Mouse (Mus musculus): ENCODE results near the gene Odf3l2. TPM values are rescaled to one million over a fixed set of nuclear protein-coding genes. Genes with fewer than 3 reads are reported as not detected.

Gene Odf3l2
- total and polyA plus RNA-seq, 3 experiments: not detected

GRCm38 (mm10) chr10:79664131-79664665, 18.7 kb upstream of the Odf3l2 start, which contains the start of gene Madcam1:
TSS of gene Madcam1 (plus strand) at chr10:79664559.
- no peaks in the 10 kb centered on the region for H3K79me2 ChIP-seq (ENCODE audit: control insufficient read depth, insufficient read depth, low read length, poor library complexity)
- peak; percentile 52 for DNase-seq (ENCODE audit: low read depth, low spot score)
- H3K36me3 ChIP-seq (ENCODE audit: control insufficient read depth in 1 of 2, insufficient read depth in 2 of 2, low read length in 2 of 2): no peaks in the 10 kb centered on the region; a peak in 1 of 4 replicates
- H3K9me3 ChIP-seq (replicated peaks; ENCODE audit: insufficient read depth, low read length): no peaks in the 10 kb centered on the region
- no peak within 1 kb of the TSS for H3K27ac ChIP-seq (ENCODE audit: control insufficient read depth, low read depth, low read length)
- no peak within 1 kb of the TSS for H3K9ac ChIP-seq (ENCODE audit: control insufficient read depth, low read depth, low read length, poor library complexity, severe bottlenecking)
- peak; percentile 10 for TF ChIP-seq RAD21 (IDR thresholded peaks at IDR 0.05; ENCODE audit: low read depth, low read length)
- TF ChIP-seq SMC3 (IDR thresholded peaks at IDR 0.05; ENCODE audit: low read depth, low read length): peak; percentile 52; the same call in 1 of the 2 replicates
- no peak for TF ChIP-seq ZKSCAN1 (IDR thresholded peaks at IDR 0.05; ENCODE audit: low read depth, low read length)
- TF ChIP-seq CTCF (IDR thresholded peaks at IDR 0.05 in 2 of 3, conservative IDR thresholded peaks at IDR 0.05 in 1 of 3; ENCODE audit: control insufficient read depth in 1 of 3, insufficient read depth in 1 of 3, low read depth in 2 of 3, low read length in 3 of 3, poor library complexity in 1 of 3, severe bottlenecking in 1 of 3): peak; percentile 79 to 96 (median 95)
- no peaks in the 10 kb centered on the region for H3K27me3 ChIP-seq (ENCODE audit: control insufficient read depth in 1 of 2, insufficient read depth in 2 of 2, low read length in 2 of 2)
- no peaks in the 10 kb centered on the region for H3K4me1 ChIP-seq (ENCODE audit: control insufficient read depth in 1 of 2, insufficient read depth in 2 of 2, low read length in 2 of 2)
- H3K4me3 ChIP-seq (ENCODE audit: control insufficient read depth in 1 of 2, insufficient read depth in 1 of 2, low read depth in 2 of 2, low read length in 2 of 2): no peak within 1 kb of the TSS

GRCm38 (mm10) chr10:79661861-79662260, 16.3 kb upstream of the Odf3l2 start:
- H3K27ac ChIP-seq (ENCODE audit: control insufficient read depth, low read depth, low read length): no peak overlapping the region

GRCm38 (mm10) chr10:79660298-79660697, 14.8 kb upstream of the Odf3l2 start:
- H3K4me3 ChIP-seq (ENCODE audit: control insufficient read depth in 1 of 2, insufficient read depth in 1 of 2, low read depth in 2 of 2, low read length in 2 of 2): no peak overlapping the region
- DNase-seq (ENCODE audit: low read depth, low spot score): peak; percentile 57
- no peak overlapping the region for H3K9ac ChIP-seq (ENCODE audit: control insufficient read depth, low read depth, low read length, poor library complexity, severe bottlenecking)
- no peaks in the 10 kb centered on the region for H3K4me1 ChIP-seq (ENCODE audit: control insufficient read depth in 1 of 2, insufficient read depth in 2 of 2, low read length in 2 of 2)
- no peaks in the 10 kb centered on the region for H3K27me3 ChIP-seq (ENCODE audit: control insufficient read depth in 1 of 2, insufficient read depth in 2 of 2, low read length in 2 of 2)
- no peak overlapping the region for H3K27ac ChIP-seq (ENCODE audit: control insufficient read depth, low read depth, low read length)
- no peaks in the 10 kb centered on the region for H3K36me3 ChIP-seq (ENCODE audit: control insufficient read depth in 1 of 2, insufficient read depth in 2 of 2, low read length in 2 of 2)
- TF ChIP-seq MAFK (IDR thresholded peaks at IDR 0.05; ENCODE audit: borderline replicate concordance, low read depth, low read length): no peak
- TF ChIP-seq SMC3 (IDR thresholded peaks at IDR 0.05; ENCODE audit: low read depth, low read length): peak; percentile 26
- TF ChIP-seq RAD21 (IDR thresholded peaks at IDR 0.05; ENCODE audit: low read depth, low read length): peak; percentile 2
- peak; percentile 40 to 62 (median 60) for TF ChIP-seq CTCF (IDR thresholded peaks at IDR 0.05 in 2 of 3, conservative IDR thresholded peaks at IDR 0.05 in 1 of 3; ENCODE audit: control insufficient read depth in 1 of 3, insufficient read depth in 1 of 3, low read depth in 2 of 3, low read length in 3 of 3, poor library complexity in 1 of 3, severe bottlenecking in 1 of 3)
- H3K9me3 ChIP-seq (replicated peaks; ENCODE audit: insufficient read depth, low read length): no peaks in the 10 kb centered on the region
- no peaks in the 10 kb centered on the region for H3K79me2 ChIP-seq (ENCODE audit: control insufficient read depth, insufficient read depth, low read length, poor library complexity)

More at GRCm38 (mm10) chr10:79661861-79662260, 16.3 kb upstream of the Odf3l2 start:
- Histone ChIP-seq H3K9ac (ENCODE audit: control insufficient read depth, low read depth, low read length, poor library complexity, severe bottlenecking) (no peak overlapping the region), H3K79me2 (ENCODE audit: control insufficient read depth, insufficient read depth, low read length, poor library complexity) (no peaks in the 10 kb centered on the region), H3K4me1 (ENCODE audit: control insufficient read depth in 1 of 2, insufficient read depth in 2 of 2, low read length in 2 of 2) (no peaks in the 10 kb centered on the region), H3K27me3 (ENCODE audit: control insufficient read depth in 1 of 2, insufficient read depth in 2 of 2, low read length in 2 of 2) (no peaks in the 10 kb centered on the region), H3K36me3 (ENCODE audit: control insufficient read depth in 1 of 2, insufficient read depth in 2 of 2, low read length in 2 of 2) (no peaks in the 10 kb centered on the region), H3K9me3 (replicated peaks; ENCODE audit: insufficient read depth, low read length) (no peaks in the 10 kb centered on the region), H3K4me3 (ENCODE audit: control insufficient read depth in 1 of 2, insufficient read depth in 1 of 2, low read depth in 2 of 2, low read length in 2 of 2) (no peak overlapping the region)
- no peak for DNase-seq (ENCODE audit: low read depth, low spot score)
- TF ChIP-seq UBTF (IDR thresholded peaks at IDR 0.05; ENCODE audit: borderline replicate concordance, insufficient read depth, low read depth, low read length): no peak
- no peak for TF ChIP-seq USF2 (IDR thresholded peaks at IDR 0.05; ENCODE audit: borderline replicate concordance in 1 of 2, insufficient read depth in 1 of 2, low read depth in 1 of 2, low read length in 2 of 2)
- no peak for TF ChIP-seq ZKSCAN1 (IDR thresholded peaks at IDR 0.05; ENCODE audit: low read depth, low read length)
- TF ChIP-seq MAFK (IDR thresholded peaks at IDR 0.05; ENCODE audit: borderline replicate concordance, low read depth, low read length): no peak
- TF ChIP-seq ETS1 (IDR thresholded peaks at IDR 0.05; ENCODE audit: low read depth, low read length): no peak
- no peak for TF ChIP-seq HCFC1 (IDR thresholded peaks at IDR 0.05; ENCODE audit: low read depth, low read length)
- TF ChIP-seq ELF1 (IDR thresholded peaks at IDR 0.05; ENCODE audit: low read depth, low read length): no peak
- TF ChIP-seq MYC (IDR thresholded peaks at IDR 0.05; ENCODE audit: low read depth, low read length): no peak
- no peak for TF ChIP-seq SIN3A (IDR thresholded peaks at IDR 0.05; ENCODE audit: low read length)
- TF ChIP-seq POLR2AphosphoS2 (IDR thresholded peaks at IDR 0.05; ENCODE audit: low read length): no peak
- no peak for TF ChIP-seq MAZ (IDR thresholded peaks at IDR 0.05; ENCODE audit: low read depth, low read length)

All from MEL (cell line).